Mouse (Mus musculus): Measurements from ENCODE around the gene Fzd5.

The Fzd5 gene

GRCm38 (mm10) chr1:64684440-64684839 lies 53.1 kb downstream of the Fzd5 start:
- no peak for DNase-seq (ENCODE audit: low read depth)

GRCm38 (mm10) chr1:64683039-64683438 lies 54.5 kb downstream of the Fzd5 start:
- DNase-seq (ENCODE audit: low read depth) = no peak

DNA sequence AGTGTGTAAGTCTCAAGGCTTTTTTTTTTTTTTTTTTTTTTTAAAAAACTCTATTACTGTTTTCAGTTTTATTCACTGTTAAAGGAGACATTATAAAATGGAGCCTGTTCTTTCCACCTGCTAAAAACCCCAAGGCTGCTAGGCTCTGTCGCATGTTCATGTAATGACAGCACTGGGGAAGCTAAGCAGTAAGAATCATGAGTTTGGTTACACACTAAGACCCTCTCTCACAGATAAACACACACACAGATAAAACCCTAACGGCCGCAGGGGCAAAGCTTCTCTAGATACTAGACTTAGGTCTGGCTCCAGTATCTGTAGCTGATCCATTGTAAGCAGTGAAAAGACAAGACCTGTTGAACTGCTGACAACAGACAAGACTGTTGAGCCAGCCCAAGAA lies 56.1 kb downstream of the Fzd5 start:
- no peak for DNase-seq (ENCODE audit: low read depth)
